Mouse (Mus musculus): ENCODE measurements around the gene Mtr.

DNA sequence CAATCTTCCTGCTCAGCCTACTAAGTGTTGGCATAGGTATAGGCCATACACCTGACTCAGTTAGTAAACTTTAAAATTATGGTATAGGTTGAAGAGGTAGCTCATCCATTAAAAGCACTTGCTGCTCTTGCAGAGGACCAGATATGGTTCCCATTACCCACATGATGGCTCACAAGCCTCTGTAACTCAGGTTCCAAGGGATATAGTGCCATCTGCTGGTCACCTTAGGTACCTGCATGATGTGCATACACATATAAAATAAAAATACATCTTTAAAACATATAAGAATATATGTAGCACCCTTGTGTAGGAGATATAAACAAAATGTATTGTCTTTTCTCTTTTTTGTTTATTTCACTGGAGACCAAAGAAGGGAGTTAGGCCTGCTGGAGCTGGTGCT is 3.6 kb upstream of the Mtr start:
- TF ChIP-seq POLR2A (IDR thresholded peaks at IDR 0.05; ENCODE audit: insufficient read depth, low read length) (no peak), EP300 (IDR thresholded peaks at IDR 0.05; ENCODE audit: insufficient read depth, low read depth, low read length) (no peak)

All from ES-Bruce4 (cell line).